Comparison of ENCODE assay signal across 21 mouse cellular contexts in the genomic region with DNA sequence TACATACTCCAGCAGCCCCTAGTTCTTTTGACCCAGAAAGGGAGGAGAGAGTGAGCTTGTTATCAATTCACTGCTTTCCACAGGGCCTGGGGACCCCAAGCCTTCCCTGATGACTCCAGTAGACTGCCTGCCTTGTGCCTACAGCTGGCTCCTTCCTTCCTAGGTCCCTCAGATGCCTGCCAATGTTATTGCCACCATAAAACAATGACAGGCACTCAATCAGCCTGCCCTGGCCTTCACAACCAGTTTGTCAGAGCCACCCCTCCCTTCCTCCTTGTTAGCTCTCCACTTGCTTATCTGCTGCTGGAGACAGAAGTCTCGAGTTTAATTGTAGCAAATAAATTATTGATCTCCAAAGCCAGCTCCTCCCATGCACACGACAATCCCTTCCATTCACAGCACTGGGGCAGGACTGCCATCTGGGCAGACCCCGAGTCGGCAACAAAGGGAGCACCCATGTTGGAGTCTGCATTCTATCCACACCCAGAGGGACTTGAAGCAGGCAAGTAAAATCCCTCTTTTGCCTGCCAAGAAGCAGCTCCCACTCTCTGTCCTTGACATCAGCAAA.
DNase-seq lines count a peak whose midpoint lies in the region; ATAC-seq and TF ChIP-seq lines count a peak whose summit lies in the region.
"Had no signal": no experiment of that assay in that cellular context is flagged by ENCODE, and none has a peak within 500 bp of the region (broad histone marks: within the 10 kb centered on the region; RNA-seq: fewer than 3 reads in every experiment).

No protein-coding gene starts in this region.

- TF ChIP-seq POLR2A in small intestine, adult 2 months (IDR thresholded peaks at IDR 0.05; ENCODE audit: low read depth, low read length), result no peak

- H3K4me2 ChIP-seq in neural tube, embryonic 11.5 days (ENCODE audit: low read depth), result no peak overlapping the region
- H3K4me2 ChIP-seq: embryonic facial prominence, embryonic 13.5 days; heart, embryonic 13.5 days; lung, embryonic 15.5 days; midbrain, embryonic 15.5 days; neural tube, embryonic 12.5 days had no signal

- no peak; the same call in 1 of the 2 replicates for ATAC-seq in neural tube, embryonic 11.5 days (ENCODE audit: insufficient read depth, low FRiP score, low TSS enrichment)
- ATAC-seq: midbrain, embryonic 15.5 days; Patski had no signal

- WGBS in neural tube, embryonic 11.5 days, result 16% methylated on average over 4 of the region's 4 CpGs
- WGBS in small intestine, adult 2 months, result 9% methylated on average over 4 of the region's 4 CpGs

- H3K9me3 ChIP-seq in neural tube, embryonic 11.5 days (ENCODE audit: control insufficient read depth, low read length), result no peaks in the 10 kb centered on the region
- H3K9me3 ChIP-seq: embryonic facial prominence, embryonic 13.5 days; heart, embryonic 13.5 days; lung, embryonic 15.5 days; midbrain, embryonic 15.5 days; neural tube, embryonic 12.5 days had no signal

- H3K36me3 ChIP-seq in neural tube, embryonic 11.5 days (ENCODE audit: control insufficient read depth, insufficient read depth, low read length), result no peaks in the 10 kb centered on the region
- H3K36me3 ChIP-seq in small intestine, adult 2 months (ENCODE audit: control insufficient read depth, insufficient read depth, low read length), result no peaks in the 10 kb centered on the region
- H3K36me3 ChIP-seq: embryonic facial prominence, embryonic 13.5 days; heart, embryonic 13.5 days; lung, embryonic 15.5 days; midbrain, embryonic 15.5 days; neural tube, embryonic 12.5 days had no signal

- peak overlapping the region; percentile 46; the same call in 1 of the 2 replicates for H3K27ac ChIP-seq in neural tube, embryonic 11.5 days (ENCODE audit: low read depth, low read length)
- H3K27ac ChIP-seq in small intestine, adult 2 months (ENCODE audit: insufficient read depth, low read depth, low read length), result peak overlapping the region; percentile 58
- H3K27ac ChIP-seq: embryonic facial prominence, embryonic 13.5 days; gastrocnemius, adult 2 months; heart, embryonic 13.5 days; lung, embryonic 15.5 days; midbrain, embryonic 15.5 days; neural tube, embryonic 12.5 days had no signal

- peak overlapping the region; percentile 22; the same call in 1 of the 2 replicates for H3K9ac ChIP-seq in neural tube, embryonic 11.5 days (ENCODE audit: low read length)
- H3K9ac ChIP-seq: embryonic facial prominence, embryonic 13.5 days; heart, embryonic 13.5 days; lung, embryonic 15.5 days; midbrain, embryonic 15.5 days; neural tube, embryonic 12.5 days had no signal

- peaks cover 32% of the 10 kb centered on the region; the same call in 1 of the 2 replicates for H3K4me1 ChIP-seq in neural tube, embryonic 11.5 days (ENCODE audit: control insufficient read depth, insufficient read depth, low read length)
- peaks cover 26% of the 10 kb centered on the region; the same call in 1 of the 2 replicates for H3K4me1 ChIP-seq in small intestine, adult 2 months (ENCODE audit: control insufficient read depth, insufficient read depth, insufficient read length, low read length)

- no peak for TF ChIP-seq CTCF in small intestine, adult 2 months (IDR thresholded peaks at IDR 0.05; ENCODE audit: extremely low read depth, insufficient read length, insufficient replicate concordance, low read depth, low read length)

- H3K27me3 ChIP-seq in neural tube, embryonic 11.5 days (ENCODE audit: control insufficient read depth, insufficient read depth, low read length), result no peaks in the 10 kb centered on the region
- H3K27me3 ChIP-seq in small intestine, adult 2 months (ENCODE audit: control insufficient read depth, insufficient read depth, low read length), result no peaks in the 10 kb centered on the region
- H3K27me3 ChIP-seq: heart, embryonic 13.5 days; lung, embryonic 15.5 days; neural tube, embryonic 12.5 days; Patski had no signal

- DNase-seq in neural tube, embryonic 11.5 days (ENCODE audit: low spot score), result no peak
- DNase-seq in neural tube, embryonic 10.5 days (ENCODE audit: extremely low spot score, low spot score), result no peak
- peak; percentile 57 for DNase-seq in adrenal gland, adult 8-10 months
- DNase-seq in brain, adult 2 months (ENCODE audit: low read depth, low spot score), result peak; percentile 60
- DNase-seq in c-Kit-positive CD71-positive TER-119-positive erythroid progenitor cells, embryonic 14.5 days (ENCODE audit: low spot score), result no peak
- DNase-seq in heart, postnatal 4 days, result no peak
- no peak for DNase-seq in left cerebral cortex, adult 18-20 months (ENCODE audit: low spot score in 2 of 2)
- DNase-seq: cerebellum, adult 2 months; gastrocnemius, adult 2 months; heart, adult 11 months; kidney, adult 11 months; kidney, postnatal 36 days; right cerebral cortex, adult 18-20 months; thymus, postnatal 4 days had no signal

- H3K4me3 ChIP-seq in neural tube, embryonic 11.5 days (ENCODE audit: low read depth, low read length), result no peak overlapping the region
- H3K4me3 ChIP-seq in small intestine, adult 2 months (ENCODE audit: low read depth, low read length), result peak overlapping the region; percentile 35
- H3K4me3 ChIP-seq: embryonic facial prominence, embryonic 13.5 days; gastrocnemius, adult 2 months; heart, embryonic 13.5 days; lung, embryonic 15.5 days; midbrain, embryonic 15.5 days; neural tube, embryonic 12.5 days had no signal

Comparison
In these comparisons a context has a peak if more than half of its experiments do, and no peak if none do; other contexts are left out.
1. DNase-seq: peak in adrenal gland, adult 8-10 months (single experiment) and brain, adult 2 months (single experiment); none in neural tube, embryonic 11.5 days (single experiment), neural tube, embryonic 10.5 days (single experiment), c-Kit-positive CD71-positive TER-119-positive erythroid progenitor cells, embryonic 14.5 days (single experiment), heart, postnatal 4 days (single experiment) and left cerebral cortex, adult 18-20 months (0 of 2).